11 mouse cellular contexts compared by ENCODE assay signal in genomic region chr4:108369254-108369653, GRCm38 (mm10). TPM values are rescaled to one million over a fixed set of nuclear protein-coding genes. Genes with fewer than 3 reads are reported as not detected.
DNase-seq lines count a peak whose midpoint lies in the region; ATAC-seq lines count a peak whose summit lies in the region.
"Had no signal": no experiment of that assay in that cellular context is flagged by ENCODE, and none has a peak within 500 bp of the region (broad histone marks: within the 10 kb centered on the region; RNA-seq: fewer than 3 reads in every experiment).

No protein-coding gene starts in this region.

- no peak overlapping the region for H3K4me2 ChIP-seq in lung, embryonic 15.5 days
- H3K4me2 ChIP-seq in kidney, embryonic 14.5 days (replicated peaks; ENCODE audit: low read depth, low read length): no peak overlapping the region
- H3K4me2 ChIP-seq in forebrain, embryonic 11.5 days (ENCODE audit: low read depth, low read length, severe bottlenecking): no peak overlapping the region
- H3K4me2 ChIP-seq: forebrain, embryonic 15.5 days; heart, embryonic 13.5 days; midbrain, embryonic 12.5 days had no signal

- 25% methylated on average over 5 of the region's 5 CpGs for WGBS in lung, embryonic 15.5 days
- WGBS in kidney, embryonic 14.5 days: 19% methylated on average over 5 of the region's 5 CpGs
- WGBS in forebrain, embryonic 11.5 days: 42% methylated on average over 5 of the region's 5 CpGs

- H3K4me3 ChIP-seq in lung, embryonic 15.5 days: no peak overlapping the region
- H3K4me3 ChIP-seq in kidney, embryonic 14.5 days (ENCODE audit: low read length): no peak overlapping the region
- no peak overlapping the region for H3K4me3 ChIP-seq in forebrain, embryonic 11.5 days (ENCODE audit: low read depth, low read length)
- H3K4me3 ChIP-seq: forebrain, embryonic 15.5 days; heart, embryonic 13.5 days; midbrain, embryonic 12.5 days had no signal

- H3K9me3 ChIP-seq in lung, embryonic 15.5 days: no peaks in the 10 kb centered on the region
- H3K9me3 ChIP-seq in kidney, embryonic 14.5 days (ENCODE audit: control insufficient read depth, low read length): no peaks in the 10 kb centered on the region
- no peaks in the 10 kb centered on the region for H3K9me3 ChIP-seq in forebrain, embryonic 11.5 days (ENCODE audit: control insufficient read depth, low read length)
- H3K9me3 ChIP-seq: forebrain, embryonic 15.5 days; heart, embryonic 13.5 days; midbrain, embryonic 12.5 days had no signal

- ATAC-seq in lung, embryonic 15.5 days (ENCODE audit: borderline replicate concordance, extremely low read depth, low FRiP score, low TSS enrichment): peak; percentile 27; the same call in 1 of the 2 replicates
- ATAC-seq in kidney, embryonic 14.5 days (ENCODE audit: low FRiP score, low TSS enrichment): no peak
- ATAC-seq in forebrain, embryonic 11.5 days (replicated peaks; ENCODE audit: low FRiP score): no peak
- ATAC-seq: forebrain, embryonic 15.5 days had no signal

- no peak overlapping the region for H3K9ac ChIP-seq in lung, embryonic 15.5 days
- H3K9ac ChIP-seq in kidney, embryonic 14.5 days (ENCODE audit: low read depth, low read length): no peak overlapping the region
- H3K9ac ChIP-seq in forebrain, embryonic 11.5 days (ENCODE audit: low read length): no peak overlapping the region
- H3K9ac ChIP-seq: forebrain, embryonic 15.5 days; heart, embryonic 13.5 days; midbrain, embryonic 12.5 days had no signal

- no peaks in the 10 kb centered on the region for H3K27me3 ChIP-seq in lung, embryonic 15.5 days
- no peaks in the 10 kb centered on the region for H3K27me3 ChIP-seq in kidney, embryonic 14.5 days (ENCODE audit: control insufficient read depth, insufficient read depth, low read length)
- H3K27me3 ChIP-seq in forebrain, embryonic 11.5 days (ENCODE audit: control insufficient read depth, insufficient read depth, low read length): no peaks in the 10 kb centered on the region
- H3K27me3 ChIP-seq: forebrain, embryonic 15.5 days; heart, embryonic 13.5 days; midbrain, embryonic 12.5 days had no signal

- no peaks in the 10 kb centered on the region for H3K36me3 ChIP-seq in lung, embryonic 15.5 days
- no peaks in the 10 kb centered on the region for H3K36me3 ChIP-seq in kidney, embryonic 14.5 days (ENCODE audit: control insufficient read depth, insufficient read depth, low read length)
- H3K36me3 ChIP-seq in forebrain, embryonic 11.5 days (ENCODE audit: control insufficient read depth, insufficient read depth, low read length): no peaks in the 10 kb centered on the region
- H3K36me3 ChIP-seq: forebrain, embryonic 15.5 days; heart, embryonic 13.5 days; midbrain, embryonic 12.5 days had no signal

- H3K4me1 ChIP-seq in lung, embryonic 15.5 days: peaks cover 1% of the 10 kb centered on the region
- H3K4me1 ChIP-seq in kidney, embryonic 14.5 days (ENCODE audit: control insufficient read depth, insufficient read depth, low read length): peaks cover 7% of the 10 kb centered on the region
- peaks cover under 1% of the 10 kb centered on the region for H3K4me1 ChIP-seq in forebrain, embryonic 11.5 days (replicated peaks; ENCODE audit: control insufficient read depth, insufficient read depth, low read length)

- H3K27ac ChIP-seq in lung, embryonic 15.5 days: no peak overlapping the region
- 0 out of 2 replicates have a peak overlapping the region, but pooled peaks have one; percentile 11 for H3K27ac ChIP-seq in kidney, embryonic 14.5 days (ENCODE audit: low read depth, low read length)
- no peak overlapping the region for H3K27ac ChIP-seq in forebrain, embryonic 11.5 days (ENCODE audit: low read depth, low read length)
- H3K27ac ChIP-seq: forebrain, embryonic 15.5 days; heart, embryonic 13.5 days; midbrain, embryonic 12.5 days had no signal

- peak; percentile 31 for DNase-seq in adrenal gland, postnatal 14 days
- DNase-seq in adrenal gland, postnatal 25 days: no peak
- DNase-seq in lung, postnatal 4 days: no peak
- DNase-seq in skeletal muscle tissue, adult 2 months (ENCODE audit: low read depth, low spot score): peak; percentile 32
- DNase-seq in gastrocnemius, postnatal 4 days (ENCODE audit: low spot score in 2 of 2): no peak
- DNase-seq in forebrain, embryonic 11.5 days (ENCODE audit: low spot score): no peak

RNA-seq across cellular contexts. Expression of gene Shisal2a, which starts 13.9 kb away (rescaled TPM):
- 4.2 and 5.5 TPM in 2 replicates for total RNA-seq in adrenal gland, postnatal 14 days (2021)
- total RNA-seq in adrenal gland, postnatal 25 days (2021): 4.1 and 4.5 TPM in 2 replicates
- polyA plus RNA-seq in lung, embryonic 15.5 days (2015; fragmentation: Nextera tagmentation; extraction: Ambion mirVana): 0.36 and 0.88 TPM in 2 replicates
- polyA plus RNA-seq in kidney, embryonic 14.5 days (2014; fragmentation: Nextera tagmentation; extraction: Ambion mirVana): 0.92 and 0.96 TPM in 2 replicates
- total RNA-seq in gastrocnemius, postnatal 4 days (2021): not detected
- polyA plus RNA-seq in forebrain, embryonic 11.5 days (2014; fragmentation: Nextera tagmentation; extraction: Ambion mirVana): 1.7 and 3.0 TPM in 2 replicates

RNA-seq across cellular contexts. Expression of gene Gpx7, which starts 37.5 kb away (rescaled TPM):
- 13.6 and 13.9 TPM in 2 replicates for total RNA-seq in adrenal gland, postnatal 14 days (2021)
- total RNA-seq in adrenal gland, postnatal 25 days (2021): 7.3 and 8.7 TPM in 2 replicates
- polyA plus RNA-seq in lung, embryonic 15.5 days (2015; fragmentation: Nextera tagmentation; extraction: Ambion mirVana): 86.3 and 88.2 TPM in 2 replicates
- 52.1 and 56.2 TPM in 2 replicates for polyA plus RNA-seq in kidney, embryonic 14.5 days (2014; fragmentation: Nextera tagmentation; extraction: Ambion mirVana)
- 10 to 100 TPM; 38.8 to 41.9 TPM for total RNA-seq in gastrocnemius, postnatal 4 days (2021)
- polyA plus RNA-seq in forebrain, embryonic 11.5 days (2014; fragmentation: Nextera tagmentation; extraction: Ambion mirVana): 38.7 and 39.3 TPM in 2 replicates

RNA-seq across cellular contexts. Expression of gene Coa7, which starts 41.3 kb away (rescaled TPM):
- total RNA-seq in adrenal gland, postnatal 14 days (2021): 60.8 and 61.3 TPM in 2 replicates
- 33.9 and 55.8 TPM in 2 replicates for total RNA-seq in adrenal gland, postnatal 25 days (2021)
- 45.2 and 47.3 TPM in 2 replicates for polyA plus RNA-seq in lung, embryonic 15.5 days (2015; fragmentation: Nextera tagmentation; extraction: Ambion mirVana)
- 58.1 and 67.7 TPM in 2 replicates for polyA plus RNA-seq in kidney, embryonic 14.5 days (2014; fragmentation: Nextera tagmentation; extraction: Ambion mirVana)
- 10 to 100 TPM; 23.1 to 31.3 TPM for total RNA-seq in gastrocnemius, postnatal 4 days (2021)
- 54.5 and 56.8 TPM in 2 replicates for polyA plus RNA-seq in forebrain, embryonic 11.5 days (2014; fragmentation: Nextera tagmentation; extraction: Ambion mirVana)

Comparison
In these comparisons a context has a peak if more than half of its experiments do, and no peak if none do; other contexts are left out.
1. DNase-seq: peak in adrenal gland, postnatal 14 days (single experiment) and skeletal muscle tissue, adult 2 months (single experiment); none in adrenal gland, postnatal 25 days (single experiment), lung, postnatal 4 days (0 of 2), gastrocnemius, postnatal 4 days (0 of 2) and forebrain, embryonic 11.5 days (single experiment).